Mouse (Mus musculus): ENCODE data around the gene Syt14.
A peak's percentile ranks its signal among the peaks of the same experiment; 100 is the strongest.

The Syt14 gene

DNA sequence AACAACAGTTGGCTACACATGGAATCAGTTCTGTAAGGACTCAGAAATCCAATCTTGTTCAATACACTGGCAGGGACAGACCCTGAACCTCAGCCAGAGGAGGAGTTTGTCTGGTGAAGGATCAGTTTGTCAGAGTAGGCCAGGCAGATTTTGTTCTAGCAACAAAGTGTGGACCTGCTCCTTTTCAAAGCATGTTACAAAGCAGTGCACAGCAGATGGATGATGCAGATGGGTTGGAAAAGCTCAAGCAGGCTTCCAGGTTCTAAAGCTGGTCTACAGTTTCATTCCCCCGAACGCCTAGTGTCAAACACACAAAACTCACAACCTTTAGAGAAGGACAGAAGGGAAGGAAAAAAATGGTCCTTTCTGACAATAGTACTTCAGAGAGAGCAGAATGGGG is 31.6 kb downstream of the Syt14 start:
- TF ChIP-seq NANOG (IDR thresholded peaks at IDR 0.05; ENCODE audit: borderline replicate concordance, low read length), result no peak
- TF ChIP-seq POU5F1 (IDR thresholded peaks at IDR 0.05; ENCODE audit: borderline replicate concordance, low read length), result no peak
- no peak for TF ChIP-seq CTCF (conservative IDR thresholded peaks at IDR 0.05; ENCODE audit: low read length)
- Histone ChIP-seq H3K9me3 (ENCODE audit: low read length) (no peaks in the 10 kb centered on the region), H3K36me3 (ENCODE audit: insufficient read depth, low read length) (no peaks in the 10 kb centered on the region), H3K4me1 (replicated peaks; ENCODE audit: low read depth, low read length) (no peaks in the 10 kb centered on the region), H3K4me3 (replicated peaks; ENCODE audit: low read length) (no peak overlapping the region), H3K27me3 (ENCODE audit: insufficient read depth, low read length) (no peaks in the 10 kb centered on the region)

DNA sequence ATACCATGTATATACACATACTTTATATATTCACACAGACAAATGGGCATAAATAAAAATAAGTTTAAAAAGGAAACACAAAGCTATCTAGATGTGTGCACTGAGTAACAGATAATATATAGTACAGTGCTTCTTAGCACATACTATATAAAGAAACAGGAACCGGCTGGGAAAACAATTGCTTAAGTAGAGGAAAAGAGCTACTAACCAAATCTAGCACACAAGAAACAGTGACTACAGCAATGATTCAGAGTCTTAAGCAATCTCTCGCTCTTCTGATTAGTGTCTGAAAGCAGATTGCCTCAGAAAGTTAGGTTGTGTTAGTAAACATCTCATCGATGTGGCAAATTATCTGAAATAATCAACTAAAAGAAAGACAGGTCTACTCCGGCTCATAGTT is 33.3 kb downstream of the Syt14 start:
- TF ChIP-seq NANOG (IDR thresholded peaks at IDR 0.05; ENCODE audit: borderline replicate concordance, low read length) (no peak), POU5F1 (IDR thresholded peaks at IDR 0.05; ENCODE audit: borderline replicate concordance, low read length) (no peak), CTCF (conservative IDR thresholded peaks at IDR 0.05; ENCODE audit: low read length) (no peak)
- Histone ChIP-seq H3K27me3 (ENCODE audit: insufficient read depth, low read length) (no peaks in the 10 kb centered on the region), H3K9me3 (ENCODE audit: low read length) (no peaks in the 10 kb centered on the region), H3K4me3 (replicated peaks; ENCODE audit: low read length) (no peak overlapping the region), H3K4me1 (replicated peaks; ENCODE audit: low read depth, low read length) (no peaks in the 10 kb centered on the region), H3K36me3 (ENCODE audit: insufficient read depth, low read length) (no peaks in the 10 kb centered on the region)

DNA sequence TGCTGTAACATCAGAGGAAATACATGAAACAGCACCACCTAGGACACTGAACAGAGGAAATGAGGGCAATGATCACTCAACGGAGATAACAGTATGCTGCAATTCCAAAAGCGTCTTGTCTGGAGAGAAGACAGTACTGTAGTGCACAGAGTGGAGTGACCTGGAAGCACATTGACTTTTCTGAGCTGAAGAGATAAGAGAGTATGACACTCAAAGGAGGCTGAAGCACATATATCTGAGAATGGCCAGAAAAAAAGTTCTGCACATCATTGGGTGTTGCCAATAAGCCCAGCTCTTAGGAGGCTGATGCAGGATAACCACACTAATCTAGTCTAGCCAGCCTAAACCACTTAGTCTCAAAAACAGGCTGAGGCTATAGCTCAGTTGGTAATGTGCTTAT is 34.0 kb downstream of the Syt14 start:
- Histone ChIP-seq H3K36me3 (ENCODE audit: insufficient read depth, low read length) (no peaks in the 10 kb centered on the region), H3K4me3 (replicated peaks; ENCODE audit: low read length) (no peak overlapping the region), H3K4me1 (replicated peaks; ENCODE audit: low read depth, low read length) (no peaks in the 10 kb centered on the region), H3K9me3 (ENCODE audit: low read length) (no peaks in the 10 kb centered on the region), H3K27me3 (ENCODE audit: insufficient read depth, low read length) (no peaks in the 10 kb centered on the region)
- no peak for TF ChIP-seq POU5F1 (IDR thresholded peaks at IDR 0.05; ENCODE audit: borderline replicate concordance, low read length)
- TF ChIP-seq NANOG (IDR thresholded peaks at IDR 0.05; ENCODE audit: borderline replicate concordance, low read length), result no peak
- no peak for TF ChIP-seq CTCF (conservative IDR thresholded peaks at IDR 0.05; ENCODE audit: low read length)

DNA sequence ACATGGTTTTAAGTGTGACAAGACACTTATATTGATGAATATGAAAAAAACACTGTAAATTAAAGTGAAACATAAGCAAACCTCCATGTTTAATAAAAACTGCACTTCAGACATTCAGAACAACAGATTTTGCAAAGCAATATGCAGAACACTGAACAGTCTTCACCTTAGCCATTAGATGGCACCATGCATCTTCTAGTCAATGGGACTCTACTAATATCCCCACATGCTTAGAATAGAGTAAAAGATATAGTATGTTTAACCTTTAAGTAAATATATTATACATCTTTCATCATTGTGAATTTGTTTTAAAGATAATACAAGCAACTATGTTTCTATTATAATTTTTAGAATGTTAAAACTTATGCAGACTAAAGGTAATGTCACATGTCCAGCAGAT is 34.7 kb downstream of the Syt14 start:
- Histone ChIP-seq H3K36me3 (ENCODE audit: insufficient read depth, low read length) (no peaks in the 10 kb centered on the region), H3K27me3 (ENCODE audit: insufficient read depth, low read length) (no peaks in the 10 kb centered on the region), H3K4me1 (replicated peaks; ENCODE audit: low read depth, low read length) (no peaks in the 10 kb centered on the region), H3K4me3 (replicated peaks; ENCODE audit: low read length) (no peak overlapping the region), H3K9me3 (ENCODE audit: low read length) (no peaks in the 10 kb centered on the region)
- TF ChIP-seq CTCF (conservative IDR thresholded peaks at IDR 0.05; ENCODE audit: low read length) (no peak), POU5F1 (IDR thresholded peaks at IDR 0.05; ENCODE audit: borderline replicate concordance, low read length) (no peak), NANOG (IDR thresholded peaks at IDR 0.05; ENCODE audit: borderline replicate concordance, low read length) (no peak)

DNA sequence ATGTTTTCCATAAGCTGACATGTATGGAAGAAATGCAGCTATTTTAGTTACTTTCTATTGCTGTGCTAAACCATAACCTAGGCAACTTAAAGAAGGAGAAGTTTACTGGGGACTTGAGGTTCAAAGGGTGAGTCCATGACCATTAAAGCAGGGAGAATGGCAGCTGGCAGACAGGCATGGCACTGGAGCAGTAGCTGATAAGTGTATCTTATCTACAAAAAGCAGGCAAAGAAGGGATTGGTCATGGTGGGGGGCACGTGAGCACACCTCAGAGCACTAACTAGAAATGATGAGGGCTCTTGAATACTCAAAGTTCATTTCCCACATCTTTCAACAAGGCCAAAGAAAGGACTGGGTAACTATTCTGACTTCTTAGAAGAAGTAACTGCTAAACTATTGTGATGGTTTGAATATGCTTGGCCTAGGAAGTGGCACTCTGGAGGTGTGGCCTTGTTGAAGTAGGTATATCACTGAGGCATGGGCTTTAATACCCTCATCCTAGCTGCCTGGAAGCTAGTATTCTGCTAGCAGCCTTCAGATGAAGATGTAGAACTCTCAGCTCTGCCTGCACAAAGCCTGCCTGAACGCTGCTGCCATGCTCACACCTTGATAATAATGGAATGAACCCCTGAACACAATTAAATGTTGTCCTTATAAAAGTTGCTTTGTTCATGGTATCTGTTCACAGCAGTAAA is 41.2 kb downstream of the Syt14 start:
- H3K36me3 ChIP-seq (ENCODE audit: insufficient read depth, low read length), result no peaks in the 10 kb centered on the region
- H3K27me3 ChIP-seq (ENCODE audit: insufficient read depth, low read length), result no peaks in the 10 kb centered on the region
- no peaks in the 10 kb centered on the region for H3K9me3 ChIP-seq (ENCODE audit: low read length)
- H3K4me1 ChIP-seq (replicated peaks; ENCODE audit: low read depth, low read length), result peaks cover 4% of the 10 kb centered on the region; the same call in 1 of the 2 replicates
- no peak overlapping the region for H3K4me3 ChIP-seq (replicated peaks; ENCODE audit: low read length)
- TF ChIP-seq POU5F1 (IDR thresholded peaks at IDR 0.05; ENCODE audit: borderline replicate concordance, low read length) (no peak), NANOG (IDR thresholded peaks at IDR 0.05; ENCODE audit: borderline replicate concordance, low read length) (no peak), CTCF (conservative IDR thresholded peaks at IDR 0.05; ENCODE audit: low read length) (no peak)

DNA sequence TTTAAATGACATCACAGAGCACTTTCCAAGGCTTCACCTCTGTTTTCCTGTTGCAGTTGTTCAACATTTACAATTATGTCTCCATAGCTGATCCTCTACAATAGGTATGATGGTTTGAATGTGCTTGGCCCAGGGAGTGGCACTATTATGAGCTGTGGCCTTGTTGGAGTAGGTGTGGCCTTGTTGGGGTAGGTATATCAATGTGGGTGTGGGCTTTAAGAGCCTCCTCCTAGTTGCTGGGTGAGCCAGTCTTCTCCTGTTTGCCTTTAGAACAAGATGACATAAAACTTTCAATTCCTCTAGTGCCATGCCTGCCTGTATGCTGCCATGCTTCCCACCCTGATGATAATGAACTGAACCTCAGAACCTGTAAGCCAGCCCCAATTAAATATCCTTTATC is 42.1 kb downstream of the Syt14 start:
- Histone ChIP-seq H3K4me3 (replicated peaks; ENCODE audit: low read length) (no peak overlapping the region), H3K9me3 (ENCODE audit: low read length) (no peaks in the 10 kb centered on the region), H3K27me3 (ENCODE audit: insufficient read depth, low read length) (no peaks in the 10 kb centered on the region), H3K36me3 (ENCODE audit: insufficient read depth, low read length) (no peaks in the 10 kb centered on the region), H3K4me1 (replicated peaks; ENCODE audit: low read depth, low read length) (peaks cover 4% of the 10 kb centered on the region; the same call in 1 of the 2 replicates)
- TF ChIP-seq POU5F1 (IDR thresholded peaks at IDR 0.05; ENCODE audit: borderline replicate concordance, low read length), result no peak
- TF ChIP-seq NANOG (IDR thresholded peaks at IDR 0.05; ENCODE audit: borderline replicate concordance, low read length), result no peak
- no peak for TF ChIP-seq CTCF (conservative IDR thresholded peaks at IDR 0.05; ENCODE audit: low read length)

DNA sequence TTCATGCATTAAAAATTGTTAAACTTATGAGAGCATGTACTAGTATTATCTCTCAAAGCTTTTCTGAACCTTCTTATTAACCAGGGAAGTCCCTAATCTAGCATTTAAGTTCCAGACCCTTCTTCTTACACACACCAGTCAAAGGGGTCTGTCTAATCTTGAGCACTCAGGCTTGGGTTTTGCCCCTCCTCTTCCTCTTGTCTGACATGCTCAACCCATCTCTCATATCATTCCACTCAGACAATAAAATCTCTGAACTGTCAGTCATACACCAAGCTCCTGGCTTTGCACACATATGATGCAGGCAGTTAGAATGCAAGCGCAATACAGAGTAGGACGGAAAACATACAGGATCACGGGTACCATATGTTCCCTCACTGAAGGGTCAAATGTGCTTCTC is 48.4 kb downstream of the Syt14 start:
- H3K4me3 ChIP-seq (replicated peaks; ENCODE audit: low read length), result no peak overlapping the region
- no peak for TF ChIP-seq POU5F1 (IDR thresholded peaks at IDR 0.05; ENCODE audit: borderline replicate concordance, low read length)
- H3K36me3 ChIP-seq (ENCODE audit: insufficient read depth, low read length), result no peaks in the 10 kb centered on the region
- no peaks in the 10 kb centered on the region for H3K9me3 ChIP-seq (ENCODE audit: low read length)
- H3K4me1 ChIP-seq (replicated peaks; ENCODE audit: low read depth, low read length), result no peaks in the 10 kb centered on the region
- no peaks in the 10 kb centered on the region for H3K27me3 ChIP-seq (ENCODE audit: insufficient read depth, low read length)

DNA sequence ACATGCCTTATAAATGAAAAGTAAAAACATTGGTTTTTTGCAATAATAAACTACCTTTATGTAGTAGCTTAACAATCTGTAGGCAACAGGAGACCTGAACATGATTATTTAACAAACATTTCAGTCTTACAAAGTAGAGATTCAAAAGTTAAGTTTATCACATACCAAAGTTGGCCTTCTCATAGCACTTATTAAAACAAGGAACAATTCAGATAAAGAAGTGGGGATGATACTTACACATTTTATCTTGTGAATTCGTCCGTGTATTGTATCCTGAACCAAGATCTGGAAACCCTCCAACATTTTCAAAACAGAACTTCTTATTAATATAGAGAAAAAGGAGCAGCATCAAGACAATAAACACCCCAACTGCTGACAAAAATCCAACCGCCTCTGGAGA is 49.1 kb downstream of the Syt14 start:
- H3K9me3 ChIP-seq (ENCODE audit: low read length), result no peaks in the 10 kb centered on the region
- no peaks in the 10 kb centered on the region for H3K36me3 ChIP-seq (ENCODE audit: insufficient read depth, low read length)
- H3K4me1 ChIP-seq (replicated peaks; ENCODE audit: low read depth, low read length), result no peaks in the 10 kb centered on the region
- TF ChIP-seq NANOG (IDR thresholded peaks at IDR 0.05; ENCODE audit: borderline replicate concordance, low read length) (no peak), POU5F1 (IDR thresholded peaks at IDR 0.05; ENCODE audit: borderline replicate concordance, low read length) (no peak), CTCF (conservative IDR thresholded peaks at IDR 0.05; ENCODE audit: low read length) (no peak)
- no peak overlapping the region for H3K4me3 ChIP-seq (replicated peaks; ENCODE audit: low read length)
- no peaks in the 10 kb centered on the region for H3K27me3 ChIP-seq (ENCODE audit: insufficient read depth, low read length)

DNA sequence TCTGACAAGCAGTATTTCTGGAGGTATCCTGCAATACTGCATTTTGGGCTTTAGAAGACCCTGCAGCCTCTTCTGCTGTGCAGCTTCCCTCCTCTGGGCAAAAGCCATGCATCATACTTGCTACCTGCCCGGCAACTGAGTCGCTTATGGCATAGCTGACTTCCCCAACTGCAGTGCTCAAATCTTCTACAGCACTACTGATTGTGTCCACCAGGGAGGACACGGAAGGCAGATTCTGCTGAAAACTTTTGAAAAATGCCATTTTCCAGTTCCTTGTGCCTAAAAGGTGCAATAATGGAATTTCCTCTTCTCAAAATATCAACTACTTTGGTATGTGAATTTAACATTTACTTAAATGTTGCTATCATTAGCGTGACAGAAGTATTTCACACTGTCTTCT is 51.2 kb downstream of the Syt14 start:
- Histone ChIP-seq H3K4me1 (replicated peaks; ENCODE audit: low read depth, low read length) (no peaks in the 10 kb centered on the region), H3K9me3 (ENCODE audit: low read length) (no peaks in the 10 kb centered on the region), H3K27me3 (ENCODE audit: insufficient read depth, low read length) (no peaks in the 10 kb centered on the region), H3K4me3 (replicated peaks; ENCODE audit: low read length) (no peak overlapping the region), H3K36me3 (ENCODE audit: insufficient read depth, low read length) (peaks cover 4% of the 10 kb centered on the region; the same call in 1 of the 2 replicates)
- TF ChIP-seq NANOG (IDR thresholded peaks at IDR 0.05; ENCODE audit: borderline replicate concordance, low read length) (no peak), POU5F1 (IDR thresholded peaks at IDR 0.05; ENCODE audit: borderline replicate concordance, low read length) (no peak), CTCF (conservative IDR thresholded peaks at IDR 0.05; ENCODE audit: low read length) (peak; percentile 15)

Data from E14TG2a.4 (cell line).